Mouse (Mus musculus): ENCODE results near the gene Sptbn1. TPM values are rescaled to one million over a fixed set of nuclear protein-coding genes. Genes with fewer than 3 reads are reported as not detected.

Sptbn1 gene
- polyA plus RNA-seq (2014; fragmentation: Nextera tagmentation; extraction: Ambion mirVana), result 68.3 and 69.7 TPM in 2 replicates

DNA sequence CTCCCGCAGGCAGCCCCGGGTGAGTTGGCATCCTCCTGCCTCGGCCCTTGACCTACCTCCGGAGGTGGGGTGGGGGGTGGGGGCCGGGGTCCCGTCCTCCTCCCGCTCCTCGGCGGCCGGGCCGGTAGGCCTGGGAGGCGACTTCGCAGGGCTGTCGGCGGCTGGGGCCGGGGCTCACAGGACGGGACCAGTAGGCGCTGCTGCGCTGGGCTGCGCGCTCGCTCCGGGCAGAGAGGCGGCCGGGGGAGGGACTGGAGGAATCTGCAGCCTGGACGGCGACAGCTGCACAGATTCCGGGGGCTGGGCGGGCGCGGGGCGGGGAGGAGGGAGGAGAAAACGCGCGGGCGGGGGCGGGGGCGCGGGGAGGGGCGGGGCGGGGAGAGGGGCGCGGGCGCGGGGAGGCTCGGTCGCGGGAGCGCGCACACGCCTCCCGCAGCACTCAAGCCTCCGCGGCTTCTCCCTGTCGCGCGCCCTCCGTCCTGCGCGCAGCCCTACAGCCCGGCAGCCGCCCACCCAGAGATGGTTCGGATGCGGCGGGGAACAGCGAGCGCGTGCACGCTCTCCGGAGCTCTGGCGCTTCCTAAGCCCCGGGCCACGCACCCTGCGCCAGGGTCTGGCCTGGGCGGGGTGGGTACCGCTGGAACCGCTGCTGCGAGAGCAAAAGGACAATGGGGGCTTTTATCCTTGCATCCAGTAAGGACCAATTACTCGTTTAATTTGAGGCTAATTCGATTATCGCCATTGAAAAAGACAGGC lies at the start of gene Sptbn1:
Sptbn1 (minus strand) TSS at position 284 of the 756 bp plus-strand sequence.
- peak within 1 kb of the TSS; percentile 88 for H3K9ac ChIP-seq (replicated peaks; ENCODE audit: low read length)
- no peaks in the 10 kb centered on the region for H3K36me3 ChIP-seq (replicated peaks; ENCODE audit: control insufficient read depth, insufficient read depth, low read depth, low read length)
- under 1% methylated on average over 37 of the region's 81 CpGs for WGBS
- DNase-seq (ENCODE audit: low spot score) (peak; percentile 92), ATAC-seq (replicated peaks; ENCODE audit: insufficient number of reproducible peaks, low FRiP score, low TSS enrichment, low read depth) (peak; percentile 96)
- H3K27ac ChIP-seq (replicated peaks; ENCODE audit: low read depth, low read length), result peak within 1 kb of the TSS; percentile 80
- H3K9me3 ChIP-seq (replicated peaks; ENCODE audit: control insufficient read depth, low read length), result no peaks in the 10 kb centered on the region
- peak within 1 kb of the TSS; percentile 92 for H3K4me3 ChIP-seq (ENCODE audit: low read depth, low read length)
- H3K4me1 ChIP-seq (ENCODE audit: control insufficient read depth, insufficient read depth, low read length), result no peaks in the 10 kb centered on the region
- H3K4me2 ChIP-seq (ENCODE audit: low read depth, low read length), result peak within 1 kb of the TSS; percentile 89
- no peaks in the 10 kb centered on the region for H3K27me3 ChIP-seq (ENCODE audit: control insufficient read depth, insufficient read depth, low read length)

DNA sequence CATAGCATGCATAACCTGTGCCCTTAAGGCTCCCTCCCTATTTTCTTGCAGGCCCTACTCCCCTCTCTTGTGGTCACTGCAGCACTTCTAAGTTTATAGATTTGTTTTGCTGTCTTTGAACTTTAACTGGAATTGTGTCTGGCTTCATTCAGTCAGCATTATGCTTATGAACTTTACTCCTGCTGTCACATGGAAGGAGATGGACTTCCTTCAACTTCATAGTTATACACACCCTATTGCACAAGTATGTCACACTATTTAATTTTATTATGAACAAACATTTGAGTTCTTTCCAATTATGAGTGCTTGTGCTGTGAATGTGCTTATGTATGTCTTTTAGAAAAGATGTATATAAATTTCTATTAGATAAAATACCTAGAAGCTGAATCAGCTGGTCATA lies 26.3 kb upstream of the Sptbn1 start:
- Histone ChIP-seq H3K4me3 (ENCODE audit: low read depth, low read length) (no peak overlapping the region), H3K36me3 (replicated peaks; ENCODE audit: control insufficient read depth, insufficient read depth, low read depth, low read length) (no peaks in the 10 kb centered on the region), H3K4me1 (ENCODE audit: control insufficient read depth, insufficient read depth, low read length) (no peaks in the 10 kb centered on the region), H3K9ac (replicated peaks; ENCODE audit: low read length) (no peak overlapping the region), H3K27ac (replicated peaks; ENCODE audit: low read depth, low read length) (no peak overlapping the region), H3K9me3 (replicated peaks; ENCODE audit: control insufficient read depth, low read length) (no peaks in the 10 kb centered on the region), H3K27me3 (ENCODE audit: control insufficient read depth, insufficient read depth, low read length) (no peaks in the 10 kb centered on the region), H3K4me2 (ENCODE audit: low read depth, low read length) (no peak overlapping the region)
- ATAC-seq (replicated peaks; ENCODE audit: insufficient number of reproducible peaks, low FRiP score, low TSS enrichment, low read depth) (no peak), DNase-seq (ENCODE audit: low spot score) (no peak)

DNA sequence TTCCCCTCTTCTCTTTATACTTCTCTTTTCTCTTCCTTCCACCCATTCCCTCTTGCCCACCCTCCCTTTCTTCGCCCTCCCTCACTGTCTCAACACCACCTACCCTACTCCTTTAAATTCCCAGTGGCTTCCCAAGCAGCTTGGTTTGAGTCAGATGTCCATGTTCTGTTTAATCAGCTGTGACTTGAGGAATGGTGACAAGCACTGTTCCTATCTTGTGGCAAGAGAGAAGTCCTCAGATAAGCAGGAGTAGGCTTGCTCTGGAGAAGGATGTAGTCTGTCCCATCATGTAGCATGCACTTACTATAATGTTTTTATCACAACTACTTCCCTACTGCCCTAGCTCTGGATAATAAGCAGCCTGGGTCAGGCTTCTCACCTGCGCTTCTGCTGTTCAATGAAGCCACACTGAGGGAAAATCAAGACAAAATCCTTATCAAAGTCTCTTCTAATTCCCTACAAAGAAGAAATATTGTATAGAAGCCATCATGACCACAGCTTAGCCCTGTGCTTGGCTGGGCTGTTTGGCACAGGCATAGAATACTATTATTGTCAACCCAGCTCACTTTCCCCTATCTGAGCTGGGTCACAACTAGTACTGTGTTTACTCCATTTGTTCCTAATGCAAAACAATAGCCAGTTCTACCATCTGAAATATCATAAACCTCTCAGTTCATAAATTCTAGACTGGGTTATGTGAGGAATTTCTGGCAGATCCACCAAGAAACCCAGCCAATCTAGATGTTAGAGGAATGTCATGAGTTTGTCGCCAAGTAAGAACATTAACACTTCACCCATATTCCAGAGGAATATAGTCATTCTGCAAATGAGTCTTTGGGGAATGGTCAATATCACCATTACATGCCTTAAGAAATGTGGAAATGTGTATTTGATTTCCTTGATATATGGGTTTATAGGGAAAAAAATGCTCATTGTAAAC lies 24.5 kb upstream of the Sptbn1 start:
- no peak for DNase-seq (ENCODE audit: low spot score)
- Histone ChIP-seq H3K27ac (replicated peaks; ENCODE audit: low read depth, low read length) (no peak overlapping the region), H3K36me3 (replicated peaks; ENCODE audit: control insufficient read depth, insufficient read depth, low read depth, low read length) (no peaks in the 10 kb centered on the region), H3K4me3 (ENCODE audit: low read depth, low read length) (no peak overlapping the region), H3K27me3 (ENCODE audit: control insufficient read depth, insufficient read depth, low read length) (no peaks in the 10 kb centered on the region), H3K9me3 (replicated peaks; ENCODE audit: control insufficient read depth, low read length) (no peaks in the 10 kb centered on the region), H3K4me1 (ENCODE audit: control insufficient read depth, insufficient read depth, low read length) (no peaks in the 10 kb centered on the region), H3K4me2 (ENCODE audit: low read depth, low read length) (no peak overlapping the region), H3K9ac (replicated peaks; ENCODE audit: low read length) (no peak overlapping the region)
- ATAC-seq (replicated peaks; ENCODE audit: insufficient number of reproducible peaks, low FRiP score, low TSS enrichment, low read depth), result no peak
- 91% methylated on average over 3 of the region's 3 CpGs for WGBS

DNA sequence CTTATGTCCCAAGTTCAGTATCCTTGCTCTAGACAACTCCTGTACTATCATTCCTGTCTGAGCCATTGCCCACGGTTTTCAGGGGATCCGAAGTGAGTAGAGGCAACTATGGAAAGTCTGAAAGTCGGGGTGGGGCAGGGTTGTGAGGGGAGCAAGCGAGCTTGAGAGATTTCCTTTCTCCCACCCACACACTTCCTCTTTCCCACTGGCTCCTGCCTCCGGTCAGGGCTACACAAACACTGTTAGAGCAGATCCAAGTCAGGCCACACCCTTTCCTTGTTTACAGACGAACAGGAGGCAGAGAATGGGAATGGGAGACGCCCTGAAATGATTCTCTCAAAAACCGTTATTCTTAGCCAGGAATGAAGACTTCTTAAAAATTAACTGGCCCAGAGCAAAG lies 23.2 kb upstream of the Sptbn1 start:
- WGBS, result 58% methylated on average over 8 of the region's 8 CpGs
- Histone ChIP-seq H3K9ac (replicated peaks; ENCODE audit: low read length) (no peak overlapping the region), H3K4me1 (ENCODE audit: control insufficient read depth, insufficient read depth, low read length) (no peaks in the 10 kb centered on the region), H3K4me2 (ENCODE audit: low read depth, low read length) (no peak overlapping the region), H3K36me3 (replicated peaks; ENCODE audit: control insufficient read depth, insufficient read depth, low read depth, low read length) (no peaks in the 10 kb centered on the region), H3K27ac (replicated peaks; ENCODE audit: low read depth, low read length) (no peak overlapping the region), H3K4me3 (ENCODE audit: low read depth, low read length) (no peak overlapping the region), H3K9me3 (replicated peaks; ENCODE audit: control insufficient read depth, low read length) (no peaks in the 10 kb centered on the region), H3K27me3 (ENCODE audit: control insufficient read depth, insufficient read depth, low read length) (no peaks in the 10 kb centered on the region)
- ATAC-seq (replicated peaks; ENCODE audit: insufficient number of reproducible peaks, low FRiP score, low TSS enrichment, low read depth), result no peak
- peak; percentile 3 for DNase-seq (ENCODE audit: low spot score)

DNA sequence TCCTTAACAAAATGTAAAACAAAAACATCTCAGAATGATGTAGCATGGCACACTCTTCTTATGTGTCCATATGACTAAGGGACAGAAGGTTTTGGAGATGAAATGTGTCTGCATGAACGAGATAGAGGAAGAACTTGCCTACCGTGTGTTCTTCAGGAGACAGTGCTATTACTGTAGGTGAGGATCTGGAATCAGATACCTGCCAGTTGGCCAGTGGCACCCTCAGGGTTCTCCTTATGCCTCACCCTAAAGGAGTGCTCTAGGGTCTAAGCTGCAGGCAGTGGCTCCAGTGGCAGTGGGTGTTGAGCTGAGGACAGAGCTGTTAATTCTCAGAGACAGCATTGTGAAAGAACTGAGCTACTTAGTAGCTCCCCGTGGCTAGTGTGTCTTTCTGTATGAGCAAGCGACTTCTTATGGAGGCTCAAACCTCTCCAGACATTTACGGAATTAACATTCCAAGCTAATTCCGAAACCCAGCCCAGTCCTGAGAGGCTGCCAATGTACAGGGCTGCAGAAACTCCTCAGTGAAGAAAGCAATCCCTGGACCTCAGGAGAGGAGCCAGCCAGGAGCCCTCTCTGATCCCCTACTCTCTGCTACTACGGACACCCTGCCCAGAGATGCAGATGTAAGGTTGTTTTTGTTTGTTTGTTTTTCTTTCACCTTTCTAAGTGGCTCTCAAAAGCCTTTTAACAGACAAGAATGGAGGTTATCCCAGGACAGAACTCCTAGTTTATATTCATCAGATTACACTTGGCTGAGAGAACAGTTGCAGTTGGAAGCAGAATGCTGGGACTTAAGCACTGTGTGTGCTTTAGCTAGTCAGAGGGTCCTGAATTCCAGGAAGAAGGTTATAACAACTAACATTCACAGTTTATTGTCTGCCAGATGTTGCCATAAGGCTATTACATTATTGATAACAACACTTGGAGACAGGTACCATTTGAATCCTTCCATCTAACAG lies 21.8 kb upstream of the Sptbn1 start:
- ATAC-seq (replicated peaks; ENCODE audit: insufficient number of reproducible peaks, low FRiP score, low TSS enrichment, low read depth), result no peak
- no peaks in the 10 kb centered on the region for H3K27me3 ChIP-seq (ENCODE audit: control insufficient read depth, insufficient read depth, low read length)
- WGBS, result 58% methylated on average over 7 of the region's 7 CpGs

DNA sequence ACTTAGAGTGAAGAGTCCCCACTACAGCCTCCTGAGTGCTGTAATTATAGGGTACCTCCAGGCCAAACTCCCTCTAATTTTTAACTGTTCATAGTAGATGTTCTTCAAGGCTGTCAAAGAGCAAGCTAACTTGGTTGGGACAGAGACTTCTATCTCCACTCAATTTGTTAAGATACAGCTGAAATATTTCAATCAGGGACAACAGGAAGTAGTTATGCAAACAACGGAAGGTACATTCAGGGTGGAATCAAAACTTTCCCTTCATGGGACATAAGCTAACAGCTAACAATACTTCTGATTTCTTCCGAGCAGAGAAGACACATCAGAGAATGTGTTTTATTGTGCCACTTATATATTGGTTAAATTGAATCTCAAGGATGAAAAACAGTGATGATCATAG lies 20.1 kb upstream of the Sptbn1 start:
- Histone ChIP-seq H3K4me1 (ENCODE audit: control insufficient read depth, insufficient read depth, low read length) (no peaks in the 10 kb centered on the region), H3K4me2 (ENCODE audit: low read depth, low read length) (no peak overlapping the region), H3K9me3 (replicated peaks; ENCODE audit: control insufficient read depth, low read length) (no peaks in the 10 kb centered on the region), H3K9ac (replicated peaks; ENCODE audit: low read length) (no peak overlapping the region), H3K27me3 (ENCODE audit: control insufficient read depth, insufficient read depth, low read length) (no peaks in the 10 kb centered on the region), H3K36me3 (replicated peaks; ENCODE audit: control insufficient read depth, insufficient read depth, low read depth, low read length) (no peaks in the 10 kb centered on the region), H3K4me3 (ENCODE audit: low read depth, low read length) (no peak overlapping the region), H3K27ac (replicated peaks; ENCODE audit: low read depth, low read length) (no peak overlapping the region)
- WGBS, result 83% methylated on average over 2 of the region's 2 CpGs
- DNase-seq (ENCODE audit: low spot score) (no peak), ATAC-seq (replicated peaks; ENCODE audit: insufficient number of reproducible peaks, low FRiP score, low TSS enrichment, low read depth) (no peak)

More for the DNA sequence above, 21.8 kb upstream of the Sptbn1 start:
- no peak overlapping the region for H3K27ac ChIP-seq (replicated peaks; ENCODE audit: low read depth, low read length)
- no peak overlapping the region for H3K4me3 ChIP-seq (ENCODE audit: low read depth, low read length)
- H3K4me1 ChIP-seq (ENCODE audit: control insufficient read depth, insufficient read depth, low read length), result no peaks in the 10 kb centered on the region
- H3K9me3 ChIP-seq (replicated peaks; ENCODE audit: control insufficient read depth, low read length), result no peaks in the 10 kb centered on the region
- no peak for DNase-seq (ENCODE audit: low spot score)
- no peaks in the 10 kb centered on the region for H3K36me3 ChIP-seq (replicated peaks; ENCODE audit: control insufficient read depth, insufficient read depth, low read depth, low read length)
- no peak overlapping the region for H3K9ac ChIP-seq (replicated peaks; ENCODE audit: low read length)
- no peak overlapping the region for H3K4me2 ChIP-seq (ENCODE audit: low read depth, low read length)

DNA sequence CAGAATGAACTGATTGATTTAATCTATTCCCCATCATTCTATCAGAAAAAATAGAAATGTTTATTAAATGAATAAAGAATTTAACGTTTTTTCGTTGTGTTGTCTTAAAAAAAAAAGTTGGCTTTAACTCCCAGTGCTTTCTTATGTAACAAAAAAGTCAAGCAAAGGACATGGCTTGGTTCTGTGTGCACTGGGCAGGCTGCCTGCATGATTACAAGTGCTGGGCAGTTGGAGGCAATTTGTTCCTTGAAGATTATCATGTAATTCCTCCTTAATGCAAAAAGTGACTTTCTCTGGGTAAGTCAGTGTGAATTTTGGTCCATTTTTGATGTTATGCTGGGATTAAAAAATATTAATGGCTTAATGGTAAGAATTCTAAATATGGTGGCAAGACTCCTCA lies 15.7 kb upstream of the Sptbn1 start:
- ATAC-seq (replicated peaks; ENCODE audit: insufficient number of reproducible peaks, low FRiP score, low TSS enrichment, low read depth), result no peak

More for the DNA sequence above, 15.7 kb upstream of the Sptbn1 start:
- H3K27me3 ChIP-seq (ENCODE audit: control insufficient read depth, insufficient read depth, low read length), result no peaks in the 10 kb centered on the region
- no peaks in the 10 kb centered on the region for H3K36me3 ChIP-seq (replicated peaks; ENCODE audit: control insufficient read depth, insufficient read depth, low read depth, low read length)
- H3K9ac ChIP-seq (replicated peaks; ENCODE audit: low read length), result no peak overlapping the region
- no peak overlapping the region for H3K4me2 ChIP-seq (ENCODE audit: low read depth, low read length)
- H3K4me3 ChIP-seq (ENCODE audit: low read depth, low read length), result no peak overlapping the region
- DNase-seq (ENCODE audit: low spot score), result no peak
- no peaks in the 10 kb centered on the region for H3K4me1 ChIP-seq (ENCODE audit: control insufficient read depth, insufficient read depth, low read length)
- 68% methylated on average over 2 of the region's 2 CpGs for WGBS
- H3K9me3 ChIP-seq (replicated peaks; ENCODE audit: control insufficient read depth, low read length), result no peaks in the 10 kb centered on the region
- no peak overlapping the region for H3K27ac ChIP-seq (replicated peaks; ENCODE audit: low read depth, low read length)
